Mouse (Mus musculus): ENCODE measurements around the gene Alpk3. TPM values are rescaled to one million over a fixed set of nuclear protein-coding genes. Genes with fewer than 3 reads are reported as not detected.
"Not testable (repeated sequence)": the region's sequence is repeated elsewhere in the genome, so short reads cannot be mapped to it uniquely, and the experiment has no call there.

The Alpk3 gene
- total RNA-seq, 2 experiments from 2014 or later: 101 to 115 TPM

GRCm38 (mm10) chr7:81123553-81123952 is 66.2 kb downstream of the Alpk3 start:
- no peak for DNase-seq (ENCODE audit: low spot score)
- intact Hi-C loops (cut with DNase I): no loop called here

GRCm38 (mm10) chr7:81124773-81125172 is 67.4 kb downstream of the Alpk3 start:
- intact Hi-C loops (cut with DNase I): no loop called here
- DNase-seq (ENCODE audit: low spot score): peak; percentile 66

GRCm38 (mm10) chr7:81125215-81126175 is 68.1 kb downstream of the Alpk3 start:
- no peak for DNase-seq (ENCODE audit: low spot score)
- intact Hi-C loops (cut with DNase I): no loop called here

- intact Hi-C loops (cut with DNase I): no loop called here
- DNase-seq (ENCODE audit: low spot score): peak; percentile 63
Measured at GRCm38 (mm10) chr7:81131864-81132263, 74.5 kb downstream of the Alpk3 start.

- peak; percentile 65 for DNase-seq (ENCODE audit: low spot score)
- intact Hi-C loops (cut with DNase I): no loop called here
Measured at GRCm38 (mm10) chr7:81132851-81133279, 75.5 kb downstream of the Alpk3 start.

- intact Hi-C loops (cut with DNase I): no loop called here
- DNase-seq (ENCODE audit: low spot score): peak; percentile 39
Measured at GRCm38 (mm10) chr7:81133416-81133815, 76.0 kb downstream of the Alpk3 start.

- intact Hi-C loops (cut with DNase I): no loop called here
- DNase-seq (ENCODE audit: low spot score): no peak
Measured at GRCm38 (mm10) chr7:81133941-81134340, 76.5 kb downstream of the Alpk3 start.

- intact Hi-C loops (cut with DNase I): loop anchor here (5.0 kb wide), 1 partner anchor 57 kb away; no protein-coding TSS in a partner anchor
Measured at GRCm38 (mm10) chr7:81134614-81135067, 77.2 kb downstream of the Alpk3 start.

GRCm38 (mm10) chr7:81137292-81137691 is 79.9 kb downstream of the Alpk3 start:
- intact Hi-C loops (cut with DNase I): loop anchor here (5.0 kb wide), 1 partner anchor 60 kb away; no protein-coding TSS in a partner anchor
- DNase-seq (ENCODE audit: low spot score): no peak

More at GRCm38 (mm10) chr7:81134614-81135067, 77.2 kb downstream of the Alpk3 start:
- peak; percentile 80 for DNase-seq (ENCODE audit: low spot score)

GRCm38 (mm10) chr7:81139100-81139499 is 81.7 kb downstream of the Alpk3 start:
- intact Hi-C loops (cut with DNase I): loop anchor here (5.0 kb wide), 1 partner anchor 62 kb away; no protein-coding TSS in a partner anchor
- DNase-seq (ENCODE audit: low spot score): peak; percentile 73

- DNase-seq (ENCODE audit: low spot score): no peak
- intact Hi-C loops (cut with DNase I): loop anchor here (5.0 kb wide), 1 partner anchor 63 kb away; no protein-coding TSS in a partner anchor
Measured at GRCm38 (mm10) chr7:81139671-81140404, 82.4 kb downstream of the Alpk3 start.

- intact Hi-C loops (cut with DNase I): no loop called here
- no peak for DNase-seq (ENCODE audit: low spot score)
Measured at GRCm38 (mm10) chr7:81141541-81141940, 84.1 kb downstream of the Alpk3 start.

- intact Hi-C loops (cut with DNase I); DNase-seq (ENCODE audit: low spot score): not testable (repeated sequence)
Measured at GRCm38 (mm10) chr7:81143056-81143455, 85.7 kb downstream of the Alpk3 start.

GRCm38 (mm10) chr7:81149759-81150158 is 92.4 kb downstream of the Alpk3 start:
- DNase-seq (ENCODE audit: low spot score): peak; percentile 29
- intact Hi-C loops (cut with DNase I): loop anchor here (5.0 to 10.0 kb wide), 2 partner anchors 37 to 155 kb away; partner anchors contain the start of genes Slc28a1 and Zfp592

- DNase-seq (ENCODE audit: low spot score): no peak
- intact Hi-C loops (cut with DNase I): loop anchor here (5.0 to 10.0 kb wide), 2 partner anchors 39 to 156 kb away; partner anchors contain the start of genes Slc28a1 and Zfp592
Measured at GRCm38 (mm10) chr7:81151216-81151615, 93.8 kb downstream of the Alpk3 start.

- DNase-seq (ENCODE audit: low spot score): no peak
- intact Hi-C loops (cut with DNase I): loop anchor here (5.0 to 10.0 kb wide), 2 partner anchors 40 to 158 kb away; partner anchors contain the start of genes Slc28a1 and Zfp592
Measured at GRCm38 (mm10) chr7:81152306-81152705, 94.9 kb downstream of the Alpk3 start.

GRCm38 (mm10) chr7:81152826-81153225 is 95.4 kb downstream of the Alpk3 start:
- intact Hi-C loops (cut with DNase I): loop anchor here (5.0 to 10.0 kb wide), 2 partner anchors 41 to 158 kb away; partner anchors contain the start of genes Slc28a1 and Zfp592
- no peak for DNase-seq (ENCODE audit: low spot score)

GRCm38 (mm10) chr7:81153327-81153726 is 95.9 kb downstream of the Alpk3 start:
- intact Hi-C loops (cut with DNase I): loop anchor here (5.0 to 10.0 kb wide), 2 partner anchors 41 to 159 kb away; partner anchors contain the start of genes Slc28a1 and Zfp592
- no peak for DNase-seq (ENCODE audit: low spot score)

GRCm38 (mm10) chr7:81154244-81154643 is 96.8 kb downstream of the Alpk3 start:
- not testable (repeated sequence) for DNase-seq (ENCODE audit: low spot score)
- intact Hi-C loops (cut with DNase I): loop anchor here (2.0 to 10.0 kb wide), 3 partner anchors 42 to 269 kb away; partner anchors contain the start of genes Slc28a1 and Zfp592

Data from heart, postnatal 25 days (tissue).